Mouse (Mus musculus) stomach, embryonic 14.5 days (tissue): Measurements from ENCODE around the gene Grm4. TPM values are rescaled to one million over a fixed set of nuclear protein-coding genes. Genes with fewer than 3 reads are reported as not detected.
"Not testable (repeated sequence)": the region's sequence is repeated elsewhere in the genome, so short reads cannot be mapped to it uniquely, and the experiment has no call there.

Source experiments
- ATAC-seq: fragments of 200-750 bp; cut with Nextera tagmentation; 2 replicates; pipeline ENCODE4 v1.8.0; 2017; ENCODE audit warnings: low read depth, moderate TSS enrichment; ENCODE audit not compliant: insufficient number of reproducible peaks, insufficient read depth, low FRiP score
- H3K27ac ChIP-seq: fragments of 300-500 bp; sonication (generic); 2 replicates; pipeline ENCODE4 v1.5.1; 2014; ENCODE audit warnings: mild to moderate bottlenecking, low read length, moderate library complexity, mixed read lengths
- H3K27me3 ChIP-seq: fragments of 300-500 bp; sonication (generic); 2 replicates; pipeline ENCODE4 v1.6.1; 2014; ENCODE audit warnings: low read length, control low read depth, mixed read lengths; ENCODE audit not compliant: control insufficient read depth, insufficient read depth
- H3K36me3 ChIP-seq: fragments of 300-500 bp; sonication (generic); 2 replicates; pipeline ENCODE4 v1.6.1; 2014; ENCODE audit warnings: mild to moderate bottlenecking, control low read depth, low read length, moderate library complexity, mixed read lengths; ENCODE audit not compliant: control insufficient read depth, insufficient read depth
- H3K4me1 ChIP-seq: fragments of 300-500 bp; sonication (generic); 2 replicates; pipeline ENCODE4 v1.6.1; 2014; ENCODE audit warnings: low read length, control low read depth, mixed read lengths; ENCODE audit not compliant: control insufficient read depth, insufficient read depth
- H3K4me2 ChIP-seq: fragments of 300-500 bp; sonication (generic); replicated peaks from 2 replicates; pipeline ENCODE4 v1.6.1; 2014; ENCODE audit warnings: low read depth, low read length, control low read depth
- H3K4me3 ChIP-seq: fragments of 300-500 bp; sonication (generic); 2 replicates; pipeline ENCODE4 v1.5.1; 2014; ENCODE audit warnings: low read depth, low read length, control low read depth
- H3K9ac ChIP-seq: fragments of 300-500 bp; sonication (generic); replicated peaks from 2 replicates; pipeline ENCODE4 v1.6.1; 2014; ENCODE audit warnings: low read depth, mild to moderate bottlenecking, control low read depth, low read length, moderate library complexity, mixed read lengths
- H3K9me3 ChIP-seq: fragments of 300-500 bp; sonication (generic); 2 replicates; pipeline ENCODE4 v1.6.1; 2016; ENCODE audit warnings: low read depth, low read length, control low read depth; ENCODE audit not compliant: control insufficient read depth
- WGBS: fragments of 180-500 bp; shearing (Covaris S2); extraction: QIAGEN DNeasy Blood & Tissue Kit; methylation state at CpG from one replicate; pipeline ENCODE4 v1.1.7; 2014; 5-methylcytosine and 5-hydroxymethylcytosine counted together
- polyA plus RNA-seq: library from polyadenylated mRNA; unstranded; fragments of >200 nt; fragmentation: Nextera tagmentation; extraction: Ambion mirVana; gene quantifications from 2 replicates; pipeline ENCODE4 v1.2.1, GENCODE M21; 2014

Grm4 gene
- polyA plus RNA-seq, 1 experiment from 2014 or later: 0.17 TPM

GRCm38 (mm10) chr17:27389221-27390000, 131.8 kb downstream of the Grm4 start:
- no peaks in the 10 kb centered on the region for H3K27me3 ChIP-seq
- no peak overlapping the region for H3K27ac ChIP-seq
- H3K9me3 ChIP-seq: no peaks in the 10 kb centered on the region
- peaks cover 6% of the 10 kb centered on the region; the same call in 1 of the 2 replicates for H3K4me1 ChIP-seq
- no peak overlapping the region for H3K4me2 ChIP-seq
- no peak overlapping the region for H3K9ac ChIP-seq
- ATAC-seq: no peak
- H3K4me3 ChIP-seq: no peak overlapping the region
- 79% methylated on average over 13 of the region's 13 CpGs for WGBS
- H3K36me3 ChIP-seq: no peaks in the 10 kb centered on the region

GRCm38 (mm10) chr17:27386438-27386837, 134.8 kb downstream of the Grm4 start:
- Histone ChIP-seq H3K36me3 (no peaks in the 10 kb centered on the region), H3K9ac (no peak overlapping the region), H3K4me3 (no peak overlapping the region), H3K27ac (no peak overlapping the region), H3K9me3 (no peaks in the 10 kb centered on the region), H3K4me2 (no peak overlapping the region), H3K4me1 (peaks cover 6% of the 10 kb centered on the region; the same call in 1 of the 2 replicates), H3K27me3 (no peaks in the 10 kb centered on the region)
- no peak for ATAC-seq
- WGBS: 39% methylated on average over 1 of the region's 1 CpGs

GRCm38 (mm10) chr17:27385513-27386261, 135.5 kb downstream of the Grm4 start:
- Histone ChIP-seq H3K4me2 (no peak overlapping the region), H3K27ac (no peak overlapping the region), H3K4me3 (no peak overlapping the region), H3K27me3 (no peaks in the 10 kb centered on the region), H3K36me3 (no peaks in the 10 kb centered on the region), H3K9me3 (no peaks in the 10 kb centered on the region), H3K4me1 (peaks cover 6% of the 10 kb centered on the region; the same call in 1 of the 2 replicates), H3K9ac (no peak overlapping the region)
- 35% methylated on average over 17 of the region's 17 CpGs for WGBS
- ATAC-seq: no peak

- Histone ChIP-seq H3K27ac (no peak overlapping the region), H3K9me3 (no peaks in the 10 kb centered on the region), H3K27me3 (no peaks in the 10 kb centered on the region), H3K36me3 (no peaks in the 10 kb centered on the region), H3K4me1 (peaks cover 6% of the 10 kb centered on the region; the same call in 1 of the 2 replicates), H3K9ac (no peak overlapping the region), H3K4me2 (no peak overlapping the region), H3K4me3 (no peak overlapping the region)
- 72% methylated on average over 11 of the region's 11 CpGs for WGBS
- ATAC-seq: no peak
Measured at GRCm38 (mm10) chr17:27382916-27383315, 138.3 kb downstream of the Grm4 start.

GRCm38 (mm10) chr17:27380911-27381459, 140.2 kb downstream of the Grm4 start:
- H3K27ac ChIP-seq, H3K4me1 ChIP-seq, H3K27me3 ChIP-seq, H3K9ac ChIP-seq, H3K4me3 ChIP-seq, H3K9me3 ChIP-seq, H3K36me3 ChIP-seq, ATAC-seq, H3K4me2 ChIP-seq: not testable (repeated sequence)
- 43% methylated on average over 9 of the region's 9 CpGs for WGBS

- H3K27ac ChIP-seq: no peak overlapping the region
Measured at GRCm38 (mm10) chr17:27378977-27379376, 142.2 kb downstream of the Grm4 start.

GRCm38 (mm10) chr17:27377151-27377550, 144.1 kb downstream of the Grm4 start:
- ATAC-seq: no peak
- Histone ChIP-seq H3K4me3 (no peak overlapping the region), H3K27me3 (no peaks in the 10 kb centered on the region), H3K9me3 (peaks cover 5% of the 10 kb centered on the region; the same call in 1 of the 2 replicates), H3K4me1 (no peaks in the 10 kb centered on the region), H3K36me3 (no peaks in the 10 kb centered on the region), H3K27ac (no peak overlapping the region), H3K4me2 (no peak overlapping the region), H3K9ac (no peak overlapping the region)
- 97% methylated on average over 1 of the region's 1 CpGs for WGBS

More at GRCm38 (mm10) chr17:27378977-27379376, 142.2 kb downstream of the Grm4 start:
- Histone ChIP-seq H3K4me3 (no peak overlapping the region), H3K36me3 (no peaks in the 10 kb centered on the region), H3K27me3 (no peaks in the 10 kb centered on the region), H3K4me1 (no peaks in the 10 kb centered on the region), H3K9ac (no peak overlapping the region), H3K9me3 (peaks cover 5% of the 10 kb centered on the region; the same call in 1 of the 2 replicates), H3K4me2 (no peak overlapping the region)
- WGBS: 26% methylated on average over 3 of the region's 3 CpGs
- no peak for ATAC-seq

- Histone ChIP-seq H3K4me1 (no peaks in the 10 kb centered on the region), H3K27ac (no peak overlapping the region), H3K36me3 (no peaks in the 10 kb centered on the region), H3K27me3 (no peaks in the 10 kb centered on the region), H3K9me3 (peaks cover 5% of the 10 kb centered on the region; the same call in 1 of the 2 replicates), H3K9ac (no peak overlapping the region), H3K4me2 (no peak overlapping the region), H3K4me3 (no peak overlapping the region)
- 79% methylated on average over 5 of the region's 5 CpGs for WGBS
- no peak for ATAC-seq
Measured at GRCm38 (mm10) chr17:27375551-27375950, 145.7 kb downstream of the Grm4 start.
